13 mouse cellular contexts compared by ENCODE assay signal in genomic region chr4:122008168-122008839, GRCm38 (mm10).
DNase-seq lines count a peak whose midpoint lies in the region; ATAC-seq and TF ChIP-seq lines count a peak whose summit lies in the region.
"Had no signal": no experiment of that assay in that cellular context is flagged by ENCODE, and none has a peak within 500 bp of the region (broad histone marks: within the 10 kb centered on the region; RNA-seq: fewer than 3 reads in every experiment).

No protein-coding gene starts in this region.

- WGBS in kidney, postnatal 0 days: 95% methylated on average over 39 of the region's 39 CpGs
- WGBS in liver, embryonic 16.5 days (ENCODE audit: insufficient replicate concordance): 83% methylated on average over 39 of the region's 39 CpGs

- H3K27me3 ChIP-seq in kidney, postnatal 0 days (ENCODE audit: insufficient read depth, low read length): no peaks in the 10 kb centered on the region
- no peaks in the 10 kb centered on the region for H3K27me3 ChIP-seq in liver, embryonic 16.5 days (ENCODE audit: control insufficient read depth, insufficient read depth, low read depth, low read length)

- H3K4me3 ChIP-seq in kidney, postnatal 0 days (replicated peaks; ENCODE audit: low read depth, low read length): no peak overlapping the region
- no peak overlapping the region for H3K4me3 ChIP-seq in liver, embryonic 16.5 days (ENCODE audit: low read depth, low read length)

- peak; percentile 51; the same call in 1 of the 2 replicates for ATAC-seq in kidney, postnatal 0 days (replicated peaks; ENCODE audit: low FRiP score, low read depth)
- 0 out of 2 replicates have a peak, but pooled peaks have one; percentile 16 for ATAC-seq in liver, embryonic 16.5 days (ENCODE audit: low read depth)

- no peak overlapping the region for H3K9ac ChIP-seq in kidney, postnatal 0 days (ENCODE audit: low read depth, low read length)
- no peak overlapping the region for H3K9ac ChIP-seq in liver, embryonic 16.5 days (ENCODE audit: low read depth, low read length)

- no peaks in the 10 kb centered on the region for H3K4me1 ChIP-seq in kidney, postnatal 0 days (replicated peaks; ENCODE audit: insufficient read depth, low read length)
- no peaks in the 10 kb centered on the region for H3K4me1 ChIP-seq in liver, embryonic 16.5 days (ENCODE audit: control insufficient read depth, low read depth, low read length)

- H3K4me2 ChIP-seq in kidney, postnatal 0 days (ENCODE audit: low read length): no peak overlapping the region
- no peak overlapping the region for H3K4me2 ChIP-seq in liver, embryonic 16.5 days (ENCODE audit: low read depth, low read length)

- intact Hi-C loops in heart, postnatal 25 days (cut with DNase I): no loop called here

- no peak overlapping the region for H3K27ac ChIP-seq in kidney, postnatal 0 days
- no peak overlapping the region for H3K27ac ChIP-seq in liver, embryonic 16.5 days (ENCODE audit: low read length)

- TF ChIP-seq CTCF in kidney, postnatal 0 days (IDR thresholded peaks at IDR 0.05; ENCODE audit: low read depth): no peak

- no peaks in the 10 kb centered on the region for H3K36me3 ChIP-seq in kidney, postnatal 0 days (ENCODE audit: insufficient read depth, low read length)
- H3K36me3 ChIP-seq in liver, embryonic 16.5 days (ENCODE audit: control insufficient read depth, insufficient read depth): no peaks in the 10 kb centered on the region

- peaks cover 22% of the 10 kb centered on the region; the same call in 1 of the 2 replicates for H3K9me3 ChIP-seq in kidney, postnatal 0 days (replicated peaks; ENCODE audit: low read length)
- peaks cover 18% of the 10 kb centered on the region for H3K9me3 ChIP-seq in liver, embryonic 16.5 days (replicated peaks; ENCODE audit: control insufficient read depth, low read length)

- DNase-seq in heart, adult 11 months: peak; percentile 79
- no peak for DNase-seq in heart, postnatal 25 days (ENCODE audit: low spot score)
- no peak for DNase-seq in kidney, postnatal 0 days (ENCODE audit: low spot score)
- DNase-seq in kidney, adult 8-10 months: no peak
- DNase-seq in ZHBTc4 (ENCODE audit: low read depth, low spot score): peak; percentile 17
- no peak for DNase-seq in gastrocnemius, postnatal 25 days
- no peak for DNase-seq in layer of hippocampus, postnatal 36 days
- DNase-seq: adrenal gland, adult 2 months; B cell, adult 2 months; heart, postnatal 36 days; lung, adult 2 months; thymus, postnatal 25 days had no signal

Comparison
In these comparisons a context has a peak if more than half of its experiments do, and no peak if none do; other contexts are left out.
1. DNase-seq: peak in heart, adult 11 months (single experiment) and ZHBTc4 (single experiment); none in heart, postnatal 25 days (single experiment), kidney, postnatal 0 days (single experiment), kidney, adult 8-10 months (0 of 2), gastrocnemius, postnatal 25 days (single experiment) and layer of hippocampus, postnatal 36 days (0 of 2).